8 mouse cellular contexts compared by ENCODE assay signal in the genomic region with DNA sequence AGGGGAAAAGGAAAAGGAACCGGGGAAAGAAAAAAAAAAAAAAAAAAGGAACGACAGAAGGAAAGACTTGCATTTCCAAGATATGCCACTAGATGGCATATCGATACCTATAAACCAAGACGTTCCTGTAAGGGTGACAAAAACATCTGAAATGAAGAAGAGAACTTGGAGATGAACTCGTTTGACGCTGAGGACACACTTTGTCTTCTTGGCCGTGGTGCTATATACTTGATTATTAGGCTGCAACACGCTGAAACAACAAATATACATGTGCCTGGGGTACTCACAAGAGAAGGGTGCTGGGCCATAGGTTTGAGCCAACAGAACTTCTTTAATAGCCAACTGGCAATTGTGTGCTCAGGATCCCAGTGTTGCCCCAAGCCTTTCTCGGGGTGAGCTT.
A peak's percentile ranks its signal among the peaks of the same experiment; 100 is the strongest.
DNase-seq lines count a peak whose midpoint lies in the region; ATAC-seq and TF ChIP-seq lines count a peak whose summit lies in the region.

No protein-coding gene starts in this region.

- no peak overlapping the region for H3K9ac ChIP-seq in liver, postnatal 0 days (replicated peaks)
- no peak overlapping the region for H3K9ac ChIP-seq in liver, embryonic 12.5 days
- H3K9ac ChIP-seq in embryonic facial prominence, embryonic 11.5 days (replicated peaks; ENCODE audit: low read length): no peak overlapping the region
- no peak overlapping the region for H3K9ac ChIP-seq in stomach, embryonic 16.5 days (ENCODE audit: low read length)

- no peak overlapping the region for H3K4me2 ChIP-seq in liver, postnatal 0 days (ENCODE audit: low read depth, low read length)
- H3K4me2 ChIP-seq in liver, embryonic 12.5 days: no peak overlapping the region
- H3K4me2 ChIP-seq in embryonic facial prominence, embryonic 11.5 days (ENCODE audit: low read depth, low read length): no peak overlapping the region
- H3K4me2 ChIP-seq in stomach, embryonic 16.5 days (ENCODE audit: low read depth, low read length): peak overlapping the region; percentile 42; the same call in 1 of the 2 replicates

- TF ChIP-seq CTCF in liver, postnatal 0 days (IDR thresholded peaks at IDR 0.05; ENCODE audit: low read depth): peak; percentile 74

- DNase-seq in liver, postnatal 0 days: no peak
- DNase-seq in ZHBTc4 (ENCODE audit: low read depth, low spot score): peak; percentile 71
- peak; percentile 82 for DNase-seq in embryonic facial prominence, embryonic 11.5 days (ENCODE audit: low spot score)
- peak; percentile 5 to 22 for DNase-seq in kidney, adult 8-10 months
- DNase-seq in lung, postnatal 36 days: peak; percentile 74
- no peak for DNase-seq in gastrocnemius, postnatal 14 days

- H3K27ac ChIP-seq in liver, postnatal 0 days (ENCODE audit: low read depth): no peak overlapping the region
- no peak overlapping the region for H3K27ac ChIP-seq in liver, embryonic 12.5 days
- no peak overlapping the region for H3K27ac ChIP-seq in embryonic facial prominence, embryonic 11.5 days (replicated peaks; ENCODE audit: low read depth, low read length)
- no peak overlapping the region for H3K27ac ChIP-seq in stomach, embryonic 16.5 days (ENCODE audit: low read length)

- intact Hi-C loops in gastrocnemius, postnatal 14 days (cut with DNase I; ENCODE audit: low total_unique reads): no loop called here

- TF ChIP-seq EP300 in liver, postnatal 0 days (IDR thresholded peaks at IDR 0.05; ENCODE audit: low read depth): no peak

- no peaks in the 10 kb centered on the region for H3K9me3 ChIP-seq in liver, postnatal 0 days (ENCODE audit: low read length)
- H3K9me3 ChIP-seq in liver, embryonic 12.5 days (replicated peaks): no peaks in the 10 kb centered on the region
- no peaks in the 10 kb centered on the region for H3K9me3 ChIP-seq in embryonic facial prominence, embryonic 11.5 days (replicated peaks; ENCODE audit: control insufficient read depth, low read length)
- H3K9me3 ChIP-seq in stomach, embryonic 16.5 days (replicated peaks; ENCODE audit: control insufficient read depth, low read length): no peaks in the 10 kb centered on the region

- 7% methylated on average over 9 of the region's 9 CpGs for WGBS in liver, postnatal 0 days (ENCODE audit: insufficient replicate concordance)
- 8% methylated on average over 9 of the region's 9 CpGs for WGBS in liver, embryonic 12.5 days (ENCODE audit: insufficient replicate concordance)
- 11% methylated on average over 9 of the region's 9 CpGs for WGBS in embryonic facial prominence, embryonic 11.5 days
- WGBS in stomach, embryonic 16.5 days: 6% methylated on average over 9 of the region's 9 CpGs

- ATAC-seq in liver, postnatal 0 days: no peak
- no peak for ATAC-seq in liver, embryonic 12.5 days
- ATAC-seq in embryonic facial prominence, embryonic 11.5 days (replicated peaks; ENCODE audit: insufficient number of reproducible peaks, low FRiP score, low TSS enrichment, low read depth): no peak
- ATAC-seq in stomach, embryonic 16.5 days (ENCODE audit: insufficient read depth, low FRiP score): no peak

- no peak overlapping the region for H3K4me3 ChIP-seq in liver, postnatal 0 days (ENCODE audit: low read depth, low read length)
- H3K4me3 ChIP-seq in liver, embryonic 12.5 days: no peak overlapping the region
- no peak overlapping the region for H3K4me3 ChIP-seq in embryonic facial prominence, embryonic 11.5 days (ENCODE audit: low read depth, low read length)
- H3K4me3 ChIP-seq in stomach, embryonic 16.5 days (replicated peaks; ENCODE audit: low read length): no peak overlapping the region

- no peaks in the 10 kb centered on the region for H3K36me3 ChIP-seq in liver, postnatal 0 days (replicated peaks; ENCODE audit: insufficient read depth, low read length)
- no peaks in the 10 kb centered on the region for H3K36me3 ChIP-seq in liver, embryonic 12.5 days
- no peaks in the 10 kb centered on the region for H3K36me3 ChIP-seq in embryonic facial prominence, embryonic 11.5 days (replicated peaks; ENCODE audit: control insufficient read depth, insufficient read depth, low read depth, low read length)
- no peaks in the 10 kb centered on the region for H3K36me3 ChIP-seq in stomach, embryonic 16.5 days (ENCODE audit: control insufficient read depth, insufficient read depth, low read length)

- no peaks in the 10 kb centered on the region for H3K4me1 ChIP-seq in liver, postnatal 0 days (ENCODE audit: insufficient read depth)
- H3K4me1 ChIP-seq in liver, embryonic 12.5 days: no peaks in the 10 kb centered on the region
- H3K4me1 ChIP-seq in embryonic facial prominence, embryonic 11.5 days (ENCODE audit: control insufficient read depth, insufficient read depth, low read length): no peaks in the 10 kb centered on the region; the same call in 1 of the 2 replicates
- H3K4me1 ChIP-seq in stomach, embryonic 16.5 days (ENCODE audit: control insufficient read depth, insufficient read depth, low read length): no peaks in the 10 kb centered on the region

- H3K27me3 ChIP-seq in liver, postnatal 0 days (ENCODE audit: insufficient read depth, low read length): no peaks in the 10 kb centered on the region
- no peaks in the 10 kb centered on the region for H3K27me3 ChIP-seq in liver, embryonic 12.5 days (replicated peaks)
- H3K27me3 ChIP-seq in embryonic facial prominence, embryonic 11.5 days (ENCODE audit: control insufficient read depth, insufficient read depth, low read length): no peaks in the 10 kb centered on the region
- H3K27me3 ChIP-seq in stomach, embryonic 16.5 days (ENCODE audit: control insufficient read depth, insufficient read depth, low read length): no peaks in the 10 kb centered on the region

Comparison
In these comparisons a context has a peak if more than half of its experiments do, and no peak if none do; other contexts are left out.
1. DNase-seq: peak in ZHBTc4 (single experiment), embryonic facial prominence, embryonic 11.5 days (single experiment), kidney, adult 8-10 months (2 of 2) and lung, postnatal 36 days (single experiment); none in liver, postnatal 0 days (single experiment) and gastrocnemius, postnatal 14 days (single experiment).